Mouse (Mus musculus) limb, embryonic 14.5 days (tissue): ENCODE results near the gene Sez6l. TPM values are rescaled to one million over a fixed set of nuclear protein-coding genes. Genes with fewer than 3 reads are reported as not detected.
"Not testable (repeated sequence)": the region's sequence is repeated elsewhere in the genome, so short reads cannot be mapped to it uniquely, and the experiment has no call there.

Experiments
- ATAC-seq: fragments of 200-750 bp; cut with Nextera tagmentation; 2 replicates; pipeline ENCODE4 v1.8.0; 2017; ENCODE audit warnings: low read depth, moderate number of reproducible peaks, moderate TSS enrichment; ENCODE audit not compliant: low FRiP score
- DNase-seq: peaks from one replicate; pipeline ENCODE4 v3.0.0-alpha.2; 2015; ENCODE audit warnings: low spot score
- H3K27ac ChIP-seq: fragments of 300-500 bp; sonication (generic); replicated peaks from 2 replicates; pipeline ENCODE4 v1.5.1; 2014; ENCODE audit warnings: low read depth, mild to moderate bottlenecking, low read length, moderate library complexity, mixed read lengths
- H3K27me3 ChIP-seq: fragments of 300-500 bp; sonication (generic); 2 replicates; pipeline ENCODE4 v1.6.1; 2014; ENCODE audit warnings: low read length, mixed read lengths; ENCODE audit not compliant: control insufficient read depth, insufficient read depth
- H3K36me3 ChIP-seq: fragments of 300-500 bp; sonication (generic); 2 replicates; pipeline ENCODE4 v1.6.1; 2014; ENCODE audit warnings: mild to moderate bottlenecking, low read length, moderate library complexity, mixed read lengths; ENCODE audit not compliant: control insufficient read depth, insufficient read depth
- H3K4me1 ChIP-seq: fragments of 300-500 bp; sonication (generic); 2 replicates; pipeline ENCODE4 v1.6.1; 2014; ENCODE audit warnings: antibody characterized with exemption, low read length, mixed read lengths; ENCODE audit not compliant: control insufficient read depth, insufficient read depth
- H3K4me2 ChIP-seq: fragments of 300-500 bp; sonication (generic); replicated peaks from 2 replicates; pipeline ENCODE4 v1.6.1; 2014; ENCODE audit warnings: low read depth, mild to moderate bottlenecking, low read length, moderate library complexity; ENCODE audit not compliant: severe bottlenecking
- H3K4me3 ChIP-seq: fragments of 300-500 bp; sonication (generic); replicated peaks from 2 replicates; pipeline ENCODE4 v1.5.1; 2014; ENCODE audit warnings: low read length
- H3K9ac ChIP-seq: fragments of 300-500 bp; sonication (generic); 2 replicates; pipeline ENCODE4 v1.6.1; 2014; ENCODE audit warnings: mild to moderate bottlenecking, low read depth, low read length, moderate library complexity; ENCODE audit not compliant: severe bottlenecking
- H3K9me3 ChIP-seq: fragments of 300-500 bp; sonication (generic); 2 replicates; pipeline ENCODE4 v1.6.1; 2016; ENCODE audit warnings: low read length; ENCODE audit not compliant: control insufficient read depth
- POLR2A ChIP-seq: fragments of 200-500 bp; IDR thresholded peaks from 2 replicates; pipeline ENCODE4 v1.8.0; 2012; ENCODE audit warnings: inconsistent platforms, mild to moderate bottlenecking, moderate library complexity, borderline replicate concordance; ENCODE audit not compliant: insufficient read depth, insufficient read length; ENCODE audit errors: extremely low read depth
- WGBS: fragments of 180-500 bp; shearing (Covaris S2); extraction: QIAGEN DNeasy Blood & Tissue Kit; methylation state at CpG from one replicate; pipeline ENCODE4 v1.1.7; 2014; 5-methylcytosine and 5-hydroxymethylcytosine counted together
- polyA plus RNA-seq, 2 experiments: library from polyadenylated mRNA; depleted of rRNA in 1 of 2; stranded (reverse) in 1 of 2; unstranded in 1 of 2; fragments of >200 nt; fragmentation: Nextera tagmentation in 1 of 2; extraction: Ambion mirVana in 1 of 2; gene quantifications; 2 replicates each; pipeline versions ENCODE4 v1.2.1 to v1.2.3; 2012 to 2014

The Sez6l gene
- polyA plus RNA-seq, 2 experiments, result 0.89 to 1.8 TPM

GRCm38 (mm10) chr5:112426635-112427034 is 150.3 kb downstream of the Sez6l start:
- no peak for DNase-seq
- 83% methylated on average over 7 of the region's 7 CpGs for WGBS
- H3K4me3 ChIP-seq, result no peak overlapping the region

GRCm38 (mm10) chr5:112419535-112419934 is 157.4 kb downstream of the Sez6l start:
- H3K4me1 ChIP-seq, result no peaks in the 10 kb centered on the region
- no peak for DNase-seq
- 38% methylated on average over 12 of the region's 12 CpGs for WGBS
- no peak for TF ChIP-seq POLR2A
- H3K27ac ChIP-seq, result no peak overlapping the region
- ATAC-seq, result 0 out of 2 replicates have a peak, but pooled peaks have one; percentile 37
- no peaks in the 10 kb centered on the region for H3K36me3 ChIP-seq
- H3K27me3 ChIP-seq, result no peaks in the 10 kb centered on the region
- no peak overlapping the region for H3K9ac ChIP-seq
- no peak overlapping the region for H3K4me2 ChIP-seq
- H3K4me3 ChIP-seq, result no peak overlapping the region
- H3K9me3 ChIP-seq, result no peaks in the 10 kb centered on the region

More at GRCm38 (mm10) chr5:112426635-112427034, 150.3 kb downstream of the Sez6l start:
- Histone ChIP-seq H3K4me2 (no peak overlapping the region), H3K4me1 (peaks cover 4% of the 10 kb centered on the region), H3K27me3 (no peaks in the 10 kb centered on the region), H3K9me3 (no peaks in the 10 kb centered on the region), H3K36me3 (no peaks in the 10 kb centered on the region), H3K9ac (no peak overlapping the region), H3K27ac (no peak overlapping the region)
- TF ChIP-seq POLR2A, result no peak
- no peak for ATAC-seq

GRCm38 (mm10) chr5:112418023-112418422 is 159.0 kb downstream of the Sez6l start:
- no peak overlapping the region for H3K27ac ChIP-seq
- ATAC-seq (no peak), DNase-seq (no peak)
- H3K27me3 ChIP-seq, result no peaks in the 10 kb centered on the region
- H3K9me3 ChIP-seq, result no peaks in the 10 kb centered on the region
- no peaks in the 10 kb centered on the region for H3K4me1 ChIP-seq
- no peaks in the 10 kb centered on the region for H3K36me3 ChIP-seq
- H3K4me3 ChIP-seq, result no peak overlapping the region
- H3K9ac ChIP-seq, result no peak overlapping the region
- TF ChIP-seq POLR2A, result no peak
- 67% methylated on average over 4 of the region's 4 CpGs for WGBS
- no peak overlapping the region for H3K4me2 ChIP-seq

- no peak for TF ChIP-seq POLR2A
- no peaks in the 10 kb centered on the region for H3K4me1 ChIP-seq
- no peaks in the 10 kb centered on the region for H3K9me3 ChIP-seq
- 70% methylated on average over 5 of the region's 5 CpGs for WGBS
- ATAC-seq, result no peak
- no peak overlapping the region for H3K4me3 ChIP-seq
- H3K27ac ChIP-seq, result no peak overlapping the region
- H3K4me2 ChIP-seq, result no peak overlapping the region
- no peaks in the 10 kb centered on the region for H3K36me3 ChIP-seq
- no peak for DNase-seq
- no peak overlapping the region for H3K9ac ChIP-seq
- H3K27me3 ChIP-seq, result no peaks in the 10 kb centered on the region
These were observed 160.3 kb downstream of the Sez6l start for GRCm38 (mm10) chr5:112416673-112417072.

GRCm38 (mm10) chr5:112412781-112413180 is 164.2 kb downstream of the Sez6l start:
- not testable (repeated sequence) for H3K27me3 ChIP-seq, H3K9me3 ChIP-seq, H3K36me3 ChIP-seq, H3K4me3 ChIP-seq, H3K4me2 ChIP-seq, H3K27ac ChIP-seq, H3K4me1 ChIP-seq, ATAC-seq, H3K9ac ChIP-seq, DNase-seq
- WGBS, result 77% methylated on average over 4 of the region's 4 CpGs

GRCm38 (mm10) chr5:112411514-112412335 is 165.3 kb downstream of the Sez6l start:
- TF ChIP-seq POLR2A, result no peak
- no peaks in the 10 kb centered on the region for H3K4me1 ChIP-seq
- no peak overlapping the region; the same call in 1 of the 2 replicates for H3K4me2 ChIP-seq
- H3K9ac ChIP-seq, result no peak overlapping the region
- 12% methylated on average over 19 of the region's 19 CpGs for WGBS
- H3K9me3 ChIP-seq, result no peaks in the 10 kb centered on the region
- H3K36me3 ChIP-seq, result no peaks in the 10 kb centered on the region
- ATAC-seq (no peak), DNase-seq (peak; percentile 4)
- H3K27ac ChIP-seq, result no peak overlapping the region
- no peak overlapping the region for H3K4me3 ChIP-seq
- no peaks in the 10 kb centered on the region for H3K27me3 ChIP-seq
